Mouse (Mus musculus) gastrocnemius, postnatal 4 days (tissue): ENCODE measurements at regions not wholly inside any gene's neighbourhood (a gene's known extent, or its start where the extent isn't known, plus 50 kb on each side); places are given as distances from the start of the nearest gene placed in this dataset.

Experiments
- DNase-seq, 2 experiments: peaks; one replicate each; pipeline ENCODE4 v3.0.0; 2021 to 2022; ENCODE audit warnings: low spot score in 2 of 2, mixed read lengths in 2 of 2

- DNase-seq = no peak
Measured at GRCm38 (mm10) chr13:15221322-15221721, 241.7 kb upstream of the Gli3 start.

GRCm38 (mm10) chr13:15227641-15228040 is 235.4 kb upstream of the Gli3 start:
- DNase-seq = no peak
